Mouse (Mus musculus) thymus, postnatal 4 days (tissue): ENCODE measurements around the gene Olfr180.

Experiments
- DNase-seq: peaks from one replicate; pipeline ENCODE4 v3.0.0; 2021

The Olfr180 gene

DNA sequence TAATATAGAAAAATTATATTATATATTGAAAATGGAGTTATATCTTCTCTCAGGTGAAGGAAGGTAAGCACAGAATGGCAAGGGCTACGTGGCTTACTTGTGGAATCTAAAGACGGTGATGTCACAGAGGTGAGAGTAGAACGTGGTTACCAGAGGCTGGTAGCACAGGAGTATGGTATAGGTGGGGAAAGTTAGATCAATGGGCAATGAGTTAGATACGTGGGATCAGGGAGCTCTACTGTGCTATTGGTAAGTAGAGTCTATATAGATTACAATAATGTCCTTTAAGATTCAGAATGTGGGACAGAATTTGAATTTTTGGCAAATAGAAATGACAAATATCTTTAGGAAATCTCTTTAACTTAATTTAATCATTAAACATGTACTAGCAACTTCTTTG is at the start of gene Olfr180:
Gene Olfr180 (minus strand): TSS at position 101 of the 400 bp plus-strand sequence.
- no peak for DNase-seq

DNA sequence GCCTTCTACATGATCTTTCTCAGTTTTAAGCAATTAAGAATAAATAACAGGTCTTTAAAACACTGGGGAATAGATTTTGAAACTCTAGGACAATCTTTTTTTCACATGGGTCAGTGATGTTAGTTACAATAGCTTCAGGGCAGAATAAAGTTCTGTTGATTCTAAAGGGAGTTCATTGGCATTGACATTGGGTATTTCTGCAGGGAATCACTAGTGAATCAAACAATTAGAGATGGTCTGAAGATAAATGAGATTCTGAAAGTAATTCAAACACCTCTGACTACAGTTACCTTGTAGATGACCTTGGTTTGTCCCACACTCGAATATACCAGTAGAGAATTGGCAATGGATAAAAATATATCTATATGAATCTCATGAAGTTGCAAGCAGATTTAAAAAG is 537 bp downstream of the Olfr180 start, which contains the start of gene Olfr181:
Gene Olfr181 (minus strand): TSS at position 101 of the 400 bp plus-strand sequence.
- no peak for DNase-seq

DNA sequence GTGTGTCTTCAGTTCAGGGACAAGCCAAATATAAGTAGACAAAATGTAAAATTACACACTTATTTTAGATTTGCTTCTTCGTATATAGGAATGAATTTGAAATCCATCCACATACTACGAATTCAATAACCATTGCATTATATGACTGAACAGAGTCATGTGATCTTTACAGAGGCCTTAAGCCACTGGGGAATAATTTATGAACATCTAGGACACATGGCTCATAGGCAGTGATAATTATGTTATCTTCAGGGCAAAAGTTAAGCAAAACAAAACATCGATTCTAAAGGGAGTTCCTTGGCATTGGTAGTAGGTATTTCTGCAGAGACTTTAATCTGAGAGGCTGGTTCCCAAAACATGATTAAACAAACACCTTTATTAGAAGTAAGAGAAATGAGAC is 37.2 kb downstream of the Olfr180 start, which contains the start of gene Olfr178:
Gene Olfr178 (minus strand): TSS at position 101 of the 400 bp plus-strand sequence.
- DNase-seq = no peak

DNA sequence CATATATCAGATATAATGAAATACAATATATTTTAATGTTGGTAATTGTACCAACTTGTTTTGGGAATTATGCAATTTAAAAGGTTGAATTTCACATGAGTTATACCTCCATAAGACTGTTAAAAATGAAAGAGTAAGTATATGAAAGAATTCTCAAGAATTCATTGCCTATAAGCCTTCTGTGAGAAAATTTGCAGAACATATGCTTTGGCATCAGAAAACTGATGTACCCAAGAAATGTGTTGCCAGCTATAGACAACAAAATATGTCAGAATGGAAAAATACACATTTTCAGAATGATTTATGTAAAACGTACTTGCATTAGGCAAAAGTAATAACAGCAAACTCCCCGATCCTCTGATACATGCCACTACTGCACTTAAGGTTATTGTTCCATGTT is 44.8 kb downstream of the Olfr180 start:
- no peak for DNase-seq

DNA sequence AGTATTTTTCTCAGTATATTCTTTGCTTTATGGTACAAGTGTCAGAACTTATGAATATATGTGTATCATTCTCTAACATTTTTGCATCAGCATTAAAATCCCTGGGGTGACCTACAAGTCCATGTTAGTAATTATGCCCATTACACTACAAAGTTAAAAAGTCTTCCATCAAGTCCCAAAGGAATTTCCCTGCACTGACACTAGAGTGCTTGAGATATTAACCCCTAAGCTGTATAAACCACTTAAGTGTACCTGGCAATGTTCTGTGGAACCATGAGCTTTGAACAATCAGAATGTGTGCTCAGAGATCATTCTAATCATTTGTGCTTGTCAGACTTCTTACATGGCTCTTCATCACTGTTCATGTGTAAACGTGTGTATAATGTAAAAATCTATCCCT is 54.5 kb downstream of the Olfr180 start, which contains the start of gene Olfr177:
Gene Olfr177 (minus strand): TSS at position 101 of the 400 bp plus-strand sequence.
- DNase-seq = no peak
